Mouse (Mus musculus): ENCODE data around the gene Vsig2. TPM values are rescaled to one million over a fixed set of nuclear protein-coding genes. Genes with fewer than 3 reads are reported as not detected.

The Vsig2 gene
- polyA plus RNA-seq, 1 experiment from 2014 or later, result 0.75 TPM

GRCm38 (mm10) chr9:37528225-37528970 lies 10.7 kb upstream of the Vsig2 start:
- Histone ChIP-seq H3K9me3 (ENCODE audit: control insufficient read depth, low read length) (no peaks in the 10 kb centered on the region), H3K4me2 (ENCODE audit: low read depth, low read length, severe bottlenecking) (no peak overlapping the region), H3K27ac (ENCODE audit: low read depth, low read length) (no peak overlapping the region), H3K9ac (ENCODE audit: low read length) (no peak overlapping the region), H3K4me1 (replicated peaks; ENCODE audit: control insufficient read depth, insufficient read depth, low read length) (peaks cover 12% of the 10 kb centered on the region; the same call in 1 of the 2 replicates), H3K4me3 (ENCODE audit: low read depth, low read length) (no peak overlapping the region), H3K27me3 (ENCODE audit: control insufficient read depth, insufficient read depth, low read length) (peaks cover 59% of the 10 kb centered on the region), H3K36me3 (ENCODE audit: control insufficient read depth, insufficient read depth, low read length) (no peaks in the 10 kb centered on the region; the same call in 1 of the 2 replicates)
- ATAC-seq (replicated peaks; ENCODE audit: low FRiP score) (no peak), DNase-seq (ENCODE audit: low spot score) (no peak)
- WGBS, result 18% methylated on average over 9 of the region's 9 CpGs

GRCm38 (mm10) chr9:37530031-37530887 lies 8.8 kb upstream of the Vsig2 start:
- H3K27ac ChIP-seq (ENCODE audit: low read depth, low read length), result no peak overlapping the region
- peak overlapping the region; percentile 25 for H3K4me3 ChIP-seq (ENCODE audit: low read depth, low read length)
- under 1% methylated on average over 32 of the region's 32 CpGs for whole genome bisulfite sequencing
- H3K36me3 ChIP-seq (ENCODE audit: control insufficient read depth, insufficient read depth, low read length), result no peaks in the 10 kb centered on the region
- no peaks in the 10 kb centered on the region for H3K9me3 ChIP-seq (ENCODE audit: control insufficient read depth, low read length)
- H3K4me2 ChIP-seq (ENCODE audit: low read depth, low read length, severe bottlenecking), result peak overlapping the region; percentile 47
- H3K9ac ChIP-seq (ENCODE audit: low read length), result peak overlapping the region; percentile 36
- H3K27me3 ChIP-seq (ENCODE audit: control insufficient read depth, insufficient read depth, low read length), result peaks cover 59% of the 10 kb centered on the region
- DNase-seq (ENCODE audit: low spot score) (peak; percentile 71), ATAC-seq (replicated peaks; ENCODE audit: low FRiP score) (peak; percentile 55)
- peaks cover 12% of the 10 kb centered on the region; the same call in 1 of the 2 replicates for H3K4me1 ChIP-seq (replicated peaks; ENCODE audit: control insufficient read depth, insufficient read depth, low read length)

- Histone ChIP-seq H3K4me1 (replicated peaks; ENCODE audit: control insufficient read depth, insufficient read depth, low read length) (peaks cover 12% of the 10 kb centered on the region; the same call in 1 of the 2 replicates), H3K4me2 (ENCODE audit: low read depth, low read length, severe bottlenecking) (peak overlapping the region; percentile 47), H3K27me3 (ENCODE audit: control insufficient read depth, insufficient read depth, low read length) (peaks cover 56% of the 10 kb centered on the region), H3K4me3 (ENCODE audit: low read depth, low read length) (peak overlapping the region; percentile 25), H3K9ac (ENCODE audit: low read length) (peak overlapping the region; percentile 23), H3K36me3 (ENCODE audit: control insufficient read depth, insufficient read depth, low read length) (no peaks in the 10 kb centered on the region), H3K9me3 (ENCODE audit: control insufficient read depth, low read length) (no peaks in the 10 kb centered on the region), H3K27ac (ENCODE audit: low read depth, low read length) (no peak overlapping the region)
- 1% methylated on average over 31 of the region's 31 CpGs for WGBS
- DNase-seq (ENCODE audit: low spot score) (peak; percentile 77), ATAC-seq (replicated peaks; ENCODE audit: low FRiP score) (peak; percentile 72)
Measured at GRCm38 (mm10) chr9:37530888-37531705, 8.0 kb upstream of the Vsig2 start.

GRCm38 (mm10) chr9:37536851-37537250 lies 2.2 kb upstream of the Vsig2 start:
- H3K36me3 ChIP-seq (ENCODE audit: control insufficient read depth, insufficient read depth, low read length), result no peaks in the 10 kb centered on the region
- WGBS, result 82% methylated on average over 4 of the region's 4 CpGs
- DNase-seq (ENCODE audit: low spot score) (no peak), ATAC-seq (replicated peaks; ENCODE audit: low FRiP score) (no peak)
- H3K4me2 ChIP-seq (ENCODE audit: low read depth, low read length, severe bottlenecking), result no peak overlapping the region
- H3K9me3 ChIP-seq (ENCODE audit: control insufficient read depth, low read length), result no peaks in the 10 kb centered on the region
- no peak overlapping the region for H3K27ac ChIP-seq (ENCODE audit: low read depth, low read length)
- H3K9ac ChIP-seq (ENCODE audit: low read length), result no peak overlapping the region
- peaks cover 4% of the 10 kb centered on the region; the same call in 1 of the 2 replicates for H3K27me3 ChIP-seq (ENCODE audit: control insufficient read depth, insufficient read depth, low read length)
- H3K4me1 ChIP-seq (replicated peaks; ENCODE audit: control insufficient read depth, insufficient read depth, low read length), result no peaks in the 10 kb centered on the region
- no peak overlapping the region for H3K4me3 ChIP-seq (ENCODE audit: low read depth, low read length)

- DNase-seq (ENCODE audit: low spot score) (no peak), ATAC-seq (replicated peaks; ENCODE audit: low FRiP score) (no peak)
- H3K9me3 ChIP-seq (ENCODE audit: control insufficient read depth, low read length), result no peaks in the 10 kb centered on the region
- H3K4me3 ChIP-seq (ENCODE audit: low read depth, low read length), result no peak overlapping the region
- no peak overlapping the region for H3K9ac ChIP-seq (ENCODE audit: low read length)
- no peak overlapping the region for H3K27ac ChIP-seq (ENCODE audit: low read depth, low read length)
- no peaks in the 10 kb centered on the region for H3K4me1 ChIP-seq (replicated peaks; ENCODE audit: control insufficient read depth, insufficient read depth, low read length)
- no peaks in the 10 kb centered on the region for H3K27me3 ChIP-seq (ENCODE audit: control insufficient read depth, insufficient read depth, low read length)
- 78% methylated on average over 5 of the region's 5 CpGs for WGBS
- H3K36me3 ChIP-seq (ENCODE audit: control insufficient read depth, insufficient read depth, low read length), result no peaks in the 10 kb centered on the region
- H3K4me2 ChIP-seq (ENCODE audit: low read depth, low read length, severe bottlenecking), result no peak overlapping the region
Measured at GRCm38 (mm10) chr9:37537658-37538250, 1.3 kb upstream of the Vsig2 start.

GRCm38 (mm10) chr9:37540226-37540625 lies 1.2 kb downstream of the Vsig2 start:
- no peak overlapping the region for H3K4me2 ChIP-seq (ENCODE audit: low read depth, low read length, severe bottlenecking)
- no peak overlapping the region for H3K9ac ChIP-seq (ENCODE audit: low read length)
- no peak overlapping the region for H3K4me3 ChIP-seq (ENCODE audit: low read depth, low read length)
- H3K27me3 ChIP-seq (ENCODE audit: control insufficient read depth, insufficient read depth, low read length), result peaks cover 4% of the 10 kb centered on the region
- H3K27ac ChIP-seq (ENCODE audit: low read depth, low read length), result no peak overlapping the region
- no peaks in the 10 kb centered on the region for H3K36me3 ChIP-seq (ENCODE audit: control insufficient read depth, insufficient read depth, low read length)
- WGBS, result 89% methylated on average over 4 of the region's 4 CpGs
- ATAC-seq (replicated peaks; ENCODE audit: low FRiP score) (no peak), DNase-seq (ENCODE audit: low spot score) (no peak)
- no peaks in the 10 kb centered on the region for H3K9me3 ChIP-seq (ENCODE audit: control insufficient read depth, low read length)
- peaks cover 3% of the 10 kb centered on the region; the same call in 1 of the 2 replicates for H3K4me1 ChIP-seq (replicated peaks; ENCODE audit: control insufficient read depth, insufficient read depth, low read length)

GRCm38 (mm10) chr9:37540701-37541575 lies 1.9 kb downstream of the Vsig2 start:
- ATAC-seq (replicated peaks; ENCODE audit: low FRiP score) (no peak), DNase-seq (ENCODE audit: low spot score) (no peak)
- Histone ChIP-seq H3K36me3 (ENCODE audit: control insufficient read depth, insufficient read depth, low read length) (no peaks in the 10 kb centered on the region), H3K4me3 (ENCODE audit: low read depth, low read length) (no peak overlapping the region), H3K9me3 (ENCODE audit: control insufficient read depth, low read length) (no peaks in the 10 kb centered on the region), H3K27ac (ENCODE audit: low read depth, low read length) (no peak overlapping the region), H3K27me3 (ENCODE audit: control insufficient read depth, insufficient read depth, low read length) (peaks cover 11% of the 10 kb centered on the region), H3K4me1 (replicated peaks; ENCODE audit: control insufficient read depth, insufficient read depth, low read length) (peaks cover 3% of the 10 kb centered on the region; the same call in 1 of the 2 replicates), H3K9ac (ENCODE audit: low read length) (no peak overlapping the region), H3K4me2 (ENCODE audit: low read depth, low read length, severe bottlenecking) (no peak overlapping the region)
- WGBS, result 87% methylated on average over 6 of the region's 6 CpGs

Data from forebrain, embryonic 11.5 days (tissue).